Mouse (Mus musculus): ENCODE measurements at regions not wholly inside any gene's neighbourhood (a gene's known extent, or its start where the extent isn't known, plus 50 kb on each side); places are given as distances from the start of the nearest gene placed in this dataset.

DNA sequence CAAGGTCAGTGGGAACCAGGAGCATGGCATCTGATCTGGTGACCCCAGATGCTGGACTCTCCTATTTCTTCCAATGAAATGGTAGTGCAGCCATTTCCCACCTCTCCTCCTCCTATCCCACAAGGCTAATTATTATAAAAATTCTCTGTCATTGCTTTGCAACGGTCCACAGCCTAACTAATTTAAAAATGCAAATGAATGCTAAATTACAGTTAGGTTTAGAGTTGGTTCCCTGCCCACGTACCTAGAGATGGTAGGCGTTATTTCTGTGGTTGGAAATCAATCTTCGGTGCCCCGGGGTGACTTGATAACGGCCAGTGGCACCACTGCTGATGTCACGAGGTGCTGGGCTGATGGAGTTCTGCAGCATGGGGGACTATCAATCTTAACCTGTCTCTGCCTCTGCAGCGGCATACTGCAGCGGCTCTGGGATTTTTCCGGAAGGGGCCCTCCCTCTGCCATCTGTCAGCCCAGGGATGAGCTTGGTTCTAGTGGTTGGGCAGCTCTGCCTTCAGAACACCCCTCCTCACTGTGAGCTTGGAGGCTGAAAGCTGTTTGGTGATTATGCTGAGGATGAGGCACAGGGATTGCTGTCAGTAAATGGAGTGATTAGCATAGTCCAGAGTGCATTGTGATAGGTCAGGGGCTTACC, 66.5 kb downstream of the Nmur2 start:
- no peaks in the 10 kb centered on the region for H3K36me3 ChIP-seq (replicated peaks)
- no peak overlapping the region for H3K4me3 ChIP-seq
- H3K27me3 ChIP-seq (ENCODE audit: poor library complexity, severe bottlenecking): no peaks in the 10 kb centered on the region
- no peaks in the 10 kb centered on the region for H3K4me1 ChIP-seq
- 91% methylated on average over 10 of the region's 10 CpGs for WGBS
- no peaks in the 10 kb centered on the region for H3K9me3 ChIP-seq
- no peak overlapping the region for H3K27ac ChIP-seq
- DNase-seq (ENCODE audit: extremely low spot score, low spot score): no peak

DNA sequence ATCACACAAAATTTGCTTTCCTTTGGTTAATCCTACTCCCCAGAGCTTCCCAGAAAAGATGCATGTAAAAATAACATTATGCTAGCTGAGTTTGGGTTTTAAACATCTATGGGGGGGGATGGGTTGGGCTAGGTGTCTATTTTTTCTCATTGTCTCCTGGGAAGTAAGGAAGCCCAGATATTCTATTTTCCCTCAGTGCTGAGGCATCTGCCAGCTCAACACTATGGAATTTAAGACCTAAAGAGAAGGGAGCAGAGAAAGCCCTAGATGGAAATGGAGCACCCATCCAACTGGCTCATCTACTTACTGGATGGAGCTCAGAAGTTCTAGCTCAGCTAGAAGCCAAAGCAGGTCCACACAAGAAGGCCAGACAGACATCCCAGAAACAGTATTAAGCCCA, 74.2 kb downstream of the Nmur2 start:
- Histone ChIP-seq H3K36me3 (replicated peaks) (no peaks in the 10 kb centered on the region), H3K4me1 (no peaks in the 10 kb centered on the region), H3K4me3 (no peak overlapping the region), H3K27me3 (ENCODE audit: poor library complexity, severe bottlenecking) (no peaks in the 10 kb centered on the region), H3K27ac (no peak overlapping the region), H3K9me3 (no peaks in the 10 kb centered on the region)
- no peak for DNase-seq (ENCODE audit: extremely low spot score, low spot score)

DNA sequence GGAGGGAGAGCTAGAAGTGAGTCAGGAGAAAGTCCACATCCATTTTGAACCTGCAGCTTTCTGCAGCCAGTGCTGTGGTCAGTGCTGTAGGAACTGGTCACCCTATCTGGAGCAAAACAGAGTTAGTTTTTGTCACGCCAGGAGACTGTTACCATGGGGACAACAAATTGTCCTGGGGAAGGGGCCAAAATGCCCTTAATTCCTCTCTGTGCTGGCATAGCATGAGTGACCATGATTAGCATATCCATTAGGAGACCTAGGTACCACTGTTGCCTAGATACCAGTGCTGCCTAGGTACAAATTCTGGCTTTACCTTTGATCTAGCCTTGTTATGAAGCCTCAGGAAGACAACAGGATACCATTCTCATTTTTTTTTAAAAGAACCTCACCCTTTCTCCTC, 82.4 kb downstream of the Nmur2 start:
- 36% methylated on average over 1 of the region's 1 CpGs for WGBS
- H3K27me3 ChIP-seq (ENCODE audit: poor library complexity, severe bottlenecking): no peaks in the 10 kb centered on the region
- no peak overlapping the region for H3K27ac ChIP-seq
- H3K4me1 ChIP-seq: peaks cover 5% of the 10 kb centered on the region
- H3K9me3 ChIP-seq: no peaks in the 10 kb centered on the region
- H3K36me3 ChIP-seq (replicated peaks): no peaks in the 10 kb centered on the region
- no peak overlapping the region for H3K4me3 ChIP-seq
- no peak for DNase-seq (ENCODE audit: extremely low spot score, low spot score)

DNA sequence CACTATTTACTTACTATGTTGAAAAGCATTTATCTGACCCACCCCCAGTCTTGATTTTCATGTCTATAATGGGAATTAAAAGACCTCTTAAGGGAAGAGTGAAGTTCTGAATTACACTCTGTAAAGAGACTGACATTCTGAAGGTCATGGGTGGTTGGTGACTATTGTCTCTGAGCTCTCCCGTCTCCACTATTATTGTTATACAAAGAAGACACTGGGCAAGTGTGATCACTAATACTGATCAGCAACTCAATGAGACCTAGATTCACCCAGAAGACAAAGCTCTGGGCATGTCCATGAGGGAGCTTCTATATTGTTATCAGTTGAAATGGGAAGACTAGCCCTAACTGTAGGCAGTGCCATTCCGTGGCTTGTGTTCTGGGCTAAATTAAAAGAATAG, 83.5 kb downstream of the Nmur2 start:
- no peaks in the 10 kb centered on the region for H3K27me3 ChIP-seq (ENCODE audit: poor library complexity, severe bottlenecking)
- no peak overlapping the region for H3K27ac ChIP-seq
- WGBS: 67% methylated on average over 2 of the region's 2 CpGs
- H3K4me1 ChIP-seq: peaks cover 5% of the 10 kb centered on the region
- DNase-seq (ENCODE audit: extremely low spot score, low spot score): no peak
- no peak overlapping the region for H3K4me3 ChIP-seq
- no peaks in the 10 kb centered on the region for H3K36me3 ChIP-seq (replicated peaks)
- H3K9me3 ChIP-seq: no peaks in the 10 kb centered on the region

DNA sequence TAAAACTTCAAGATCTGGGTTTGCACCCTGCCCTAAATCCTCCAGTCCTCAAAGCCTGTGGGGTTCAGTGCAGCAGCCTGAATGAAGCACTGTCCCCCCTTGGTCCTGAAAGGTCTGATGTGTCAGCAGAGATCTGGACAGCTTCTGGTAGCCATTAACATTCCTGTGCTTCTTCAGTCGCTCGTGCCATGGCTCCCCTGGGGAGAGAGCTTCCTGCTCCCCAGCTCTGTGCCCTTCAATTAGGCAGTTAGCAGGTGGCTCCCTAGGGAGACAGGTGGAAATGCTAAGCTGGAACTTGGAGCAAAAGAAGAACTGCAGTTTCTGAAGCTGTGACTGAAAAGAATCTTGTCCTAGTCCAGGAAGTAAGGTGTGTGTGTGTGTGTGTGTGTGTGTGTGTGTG, 87.1 kb downstream of the Nmur2 start:
- DNase-seq (ENCODE audit: extremely low spot score, low spot score): no peak
- 5% methylated on average over 2 of the region's 2 CpGs for WGBS
- Histone ChIP-seq H3K36me3 (replicated peaks) (no peaks in the 10 kb centered on the region), H3K9me3 (no peaks in the 10 kb centered on the region), H3K4me1 (peaks cover 5% of the 10 kb centered on the region), H3K4me3 (no peak overlapping the region), H3K27me3 (ENCODE audit: poor library complexity, severe bottlenecking) (no peaks in the 10 kb centered on the region), H3K27ac (no peak overlapping the region)

DNA sequence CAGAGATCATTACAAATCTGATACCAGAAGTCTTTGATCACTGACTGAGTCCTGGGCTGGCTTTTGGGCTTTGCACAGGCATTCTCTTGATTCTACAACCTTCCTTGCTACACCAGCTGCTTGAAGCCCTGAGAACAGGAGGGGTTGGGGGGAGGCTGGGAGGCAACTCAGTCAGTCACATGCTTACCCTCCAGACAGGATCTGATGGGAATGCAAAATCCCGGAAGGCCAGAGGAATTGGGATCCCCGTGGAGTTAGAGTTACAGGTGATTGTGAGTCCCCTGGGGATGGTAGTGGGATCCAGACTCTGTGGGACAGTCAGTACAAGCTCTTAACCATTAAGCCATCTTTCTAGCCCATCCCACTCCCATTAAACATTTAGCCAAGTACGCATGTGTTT, 91.2 kb downstream of the Nmur2 start:
- Histone ChIP-seq H3K27ac (no peak overlapping the region), H3K27me3 (ENCODE audit: poor library complexity, severe bottlenecking) (no peaks in the 10 kb centered on the region), H3K4me3 (no peak overlapping the region), H3K4me1 (no peaks in the 10 kb centered on the region), H3K9me3 (no peaks in the 10 kb centered on the region), H3K36me3 (replicated peaks) (no peaks in the 10 kb centered on the region)
- WGBS: 78% methylated on average over 3 of the region's 3 CpGs
- no peak for DNase-seq (ENCODE audit: extremely low spot score, low spot score)

DNA sequence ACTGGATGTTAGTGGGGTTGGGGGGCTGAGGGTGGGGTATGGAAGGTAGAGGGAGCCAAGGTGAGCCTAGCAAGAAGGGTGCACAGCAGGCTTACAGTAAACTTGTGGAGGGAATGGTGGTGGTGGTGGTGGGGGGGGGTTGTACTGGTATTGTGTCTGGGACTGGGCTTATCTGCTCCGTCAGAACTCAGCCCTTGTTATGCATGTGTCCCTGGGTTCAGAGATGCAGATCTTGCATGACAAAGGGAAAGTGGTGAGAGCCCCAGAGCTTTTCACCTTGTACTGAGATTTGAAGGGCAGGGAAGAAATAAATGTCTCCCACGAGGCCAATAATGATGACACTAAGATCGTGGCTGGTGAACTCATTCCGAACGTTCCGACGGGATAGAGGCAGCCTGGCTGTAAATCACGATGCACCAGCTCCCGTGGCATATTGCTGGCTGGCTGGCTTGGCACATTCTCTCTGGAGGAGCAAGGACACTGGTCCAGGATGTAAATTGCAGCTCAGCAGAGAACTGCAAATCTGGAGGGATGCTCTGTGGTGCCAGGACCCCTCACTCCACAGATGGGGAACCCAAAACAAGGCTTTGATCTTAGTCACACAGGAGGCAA, 94.1 kb downstream of the Nmur2 start:
- Histone ChIP-seq H3K4me3 (no peak overlapping the region), H3K27me3 (ENCODE audit: poor library complexity, severe bottlenecking) (no peaks in the 10 kb centered on the region), H3K9me3 (no peaks in the 10 kb centered on the region), H3K4me1 (no peaks in the 10 kb centered on the region), H3K27ac (no peak overlapping the region), H3K36me3 (replicated peaks) (no peaks in the 10 kb centered on the region)
- DNase-seq (ENCODE audit: extremely low spot score, low spot score): no peak
- WGBS: 59% methylated on average over 9 of the region's 9 CpGs

DNA sequence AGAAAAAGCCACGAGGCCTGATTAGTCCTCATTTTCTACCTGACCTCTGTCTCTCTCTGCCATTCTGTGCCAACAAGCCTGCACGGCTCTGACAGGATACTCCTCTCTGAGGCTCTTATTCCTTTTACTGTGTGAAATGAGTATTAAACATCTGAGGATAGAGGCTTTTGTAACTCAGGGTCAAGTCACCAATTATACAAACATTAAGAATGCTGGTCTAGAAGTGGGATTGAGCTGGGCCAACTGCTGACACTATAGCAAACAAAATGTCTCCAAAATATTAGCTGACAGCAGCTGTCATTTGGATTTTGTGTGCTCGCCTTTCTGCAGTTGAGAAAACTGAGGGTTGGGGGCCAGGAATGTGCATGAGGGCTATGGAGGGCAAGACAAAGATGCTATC, 94.8 kb downstream of the Nmur2 start:
- H3K4me3 ChIP-seq: no peak overlapping the region
- no peak overlapping the region for H3K27ac ChIP-seq
- H3K36me3 ChIP-seq (replicated peaks): no peaks in the 10 kb centered on the region
- H3K4me1 ChIP-seq: no peaks in the 10 kb centered on the region
- H3K27me3 ChIP-seq (ENCODE audit: poor library complexity, severe bottlenecking): no peaks in the 10 kb centered on the region
- DNase-seq (ENCODE audit: extremely low spot score, low spot score): no peak
- H3K9me3 ChIP-seq: no peaks in the 10 kb centered on the region
- WGBS: 77% methylated on average over 3 of the region's 3 CpGs

DNA sequence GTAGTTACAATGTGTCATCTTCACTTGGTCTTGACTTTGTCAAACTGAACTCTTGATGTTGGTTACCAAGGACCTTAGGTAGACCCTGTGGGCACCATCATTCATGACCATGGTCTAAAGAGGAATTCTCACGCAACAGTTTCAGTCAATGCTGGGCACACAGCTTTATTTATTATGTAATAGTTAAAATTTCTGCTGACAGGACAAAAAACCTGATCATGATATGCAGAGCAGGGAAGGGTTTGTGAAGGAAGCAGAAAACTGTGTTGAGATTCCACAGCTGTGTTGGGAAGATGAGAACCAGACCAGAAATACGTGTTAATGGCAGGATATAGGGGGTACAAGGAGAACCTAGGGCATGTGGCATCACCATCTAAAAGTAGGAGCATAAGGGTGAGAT, 100.8 kb downstream of the Nmur2 start:
- H3K27ac ChIP-seq: no peak overlapping the region
- no peaks in the 10 kb centered on the region for H3K4me1 ChIP-seq
- no peak for DNase-seq (ENCODE audit: extremely low spot score, low spot score)
- no peaks in the 10 kb centered on the region for H3K36me3 ChIP-seq (replicated peaks)
- no peaks in the 10 kb centered on the region for H3K27me3 ChIP-seq (ENCODE audit: poor library complexity, severe bottlenecking)
- no peaks in the 10 kb centered on the region for H3K9me3 ChIP-seq
- no peak overlapping the region for H3K4me3 ChIP-seq
- WGBS: 90% methylated on average over 2 of the region's 2 CpGs

DNA sequence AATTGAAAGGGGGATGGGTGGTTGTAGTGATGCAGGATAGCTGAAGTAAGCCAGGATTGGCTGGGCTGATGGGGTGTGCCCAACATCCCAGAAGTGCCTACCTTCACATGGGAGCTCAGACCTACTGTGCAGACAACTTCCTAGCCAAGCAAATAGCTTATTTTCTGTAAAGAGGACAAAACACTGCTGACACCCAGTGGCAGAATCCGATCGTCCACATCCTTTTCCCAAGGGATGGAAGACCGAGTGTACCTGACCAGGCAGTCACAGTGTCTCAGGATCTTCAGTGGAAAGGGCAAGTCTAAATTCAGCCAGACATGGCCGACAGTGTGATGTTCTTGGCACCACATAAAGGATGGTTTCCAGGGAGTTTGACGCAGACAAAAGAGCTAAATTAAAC, 114.4 kb downstream of the Nmur2 start:
- H3K36me3 ChIP-seq (replicated peaks): no peaks in the 10 kb centered on the region
- H3K4me1 ChIP-seq: no peaks in the 10 kb centered on the region
- no peaks in the 10 kb centered on the region for H3K27me3 ChIP-seq (ENCODE audit: poor library complexity, severe bottlenecking)
- H3K4me3 ChIP-seq: no peak overlapping the region
- WGBS: 79% methylated on average over 5 of the region's 5 CpGs
- no peak for DNase-seq (ENCODE audit: extremely low spot score, low spot score)
- no peaks in the 10 kb centered on the region for H3K9me3 ChIP-seq
- no peak overlapping the region for H3K27ac ChIP-seq

DNA sequence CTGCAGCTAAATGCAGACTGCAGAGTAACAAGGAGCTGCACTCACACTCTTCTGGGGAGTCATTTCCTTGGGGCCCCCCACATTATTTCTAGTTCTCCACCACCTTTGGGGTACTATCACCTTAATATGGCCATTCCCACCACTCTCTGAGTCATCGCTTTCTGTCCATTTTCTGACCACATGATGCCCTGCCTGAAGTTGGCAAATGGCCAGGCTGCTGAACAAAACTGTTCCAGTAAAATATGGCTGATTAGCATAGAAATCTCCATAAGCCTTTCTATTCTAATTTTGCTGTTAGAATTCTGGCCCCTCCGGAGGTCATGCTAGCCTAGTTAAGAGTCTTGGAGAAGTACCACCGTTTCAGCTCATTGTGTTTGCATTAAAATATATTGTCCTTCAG, 121.7 kb downstream of the Nmur2 start:
- 88% methylated on average over 3 of the region's 3 CpGs for WGBS
- no peak overlapping the region for H3K4me3 ChIP-seq
- DNase-seq (ENCODE audit: extremely low spot score, low spot score): no peak
- H3K27ac ChIP-seq: no peak overlapping the region
- no peaks in the 10 kb centered on the region for H3K27me3 ChIP-seq (ENCODE audit: poor library complexity, severe bottlenecking)
- H3K9me3 ChIP-seq: no peaks in the 10 kb centered on the region
- no peaks in the 10 kb centered on the region for H3K36me3 ChIP-seq (replicated peaks)
- H3K4me1 ChIP-seq: no peaks in the 10 kb centered on the region

DNA sequence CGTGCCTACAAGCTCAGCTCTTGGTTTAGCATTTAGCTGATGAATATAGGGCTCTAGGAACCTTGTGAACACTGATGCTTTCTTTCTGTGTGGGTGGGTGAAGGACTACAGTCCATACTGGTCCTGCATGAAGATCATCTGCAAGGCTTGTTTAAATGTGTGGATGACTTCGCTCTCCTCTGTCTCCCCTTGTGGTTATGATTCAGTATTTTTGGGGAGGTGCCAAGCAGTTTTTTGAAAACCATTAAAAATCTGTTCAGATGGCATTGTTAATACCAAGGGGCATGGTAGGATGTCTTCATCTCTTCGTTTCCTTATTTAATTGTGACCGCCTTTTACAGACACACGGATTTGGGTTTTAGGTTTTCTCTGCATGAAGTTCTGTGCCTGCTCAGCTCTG, 122.4 kb downstream of the Nmur2 start:
- H3K27ac ChIP-seq: no peak overlapping the region
- no peaks in the 10 kb centered on the region for H3K36me3 ChIP-seq (replicated peaks)
- no peak for DNase-seq (ENCODE audit: extremely low spot score, low spot score)
- no peaks in the 10 kb centered on the region for H3K27me3 ChIP-seq (ENCODE audit: poor library complexity, severe bottlenecking)
- H3K4me3 ChIP-seq: no peak overlapping the region
- H3K9me3 ChIP-seq: no peaks in the 10 kb centered on the region
- WGBS: 89% methylated on average over 5 of the region's 5 CpGs
- no peaks in the 10 kb centered on the region for H3K4me1 ChIP-seq

DNA sequence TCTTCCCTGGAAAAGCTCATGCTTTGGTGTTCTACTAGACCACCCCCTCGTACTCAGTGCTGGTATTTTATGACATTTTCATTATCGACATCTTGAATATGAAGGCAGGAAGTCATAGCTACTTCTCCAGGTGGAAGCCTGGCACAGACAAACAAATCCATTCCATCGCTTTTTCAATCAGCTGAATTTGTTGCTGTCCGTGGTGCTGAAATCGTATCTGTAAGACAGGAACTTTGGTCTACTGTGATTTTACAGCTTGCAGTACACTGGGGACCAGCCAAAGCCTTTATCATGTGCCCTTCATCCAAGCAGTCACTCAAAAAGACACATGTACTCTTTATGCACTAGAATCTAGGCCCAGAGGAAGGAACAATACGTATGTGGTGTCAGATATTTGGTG, 143.3 kb downstream of the Nmur2 start:
- DNase-seq (ENCODE audit: extremely low spot score, low spot score): peak; percentile 42
- H3K9me3 ChIP-seq: no peaks in the 10 kb centered on the region
- H3K27me3 ChIP-seq (ENCODE audit: poor library complexity, severe bottlenecking): no peaks in the 10 kb centered on the region
- no peak overlapping the region for H3K4me3 ChIP-seq
- WGBS: 23% methylated on average over 6 of the region's 6 CpGs
- H3K4me1 ChIP-seq: no peaks in the 10 kb centered on the region
- no peaks in the 10 kb centered on the region for H3K36me3 ChIP-seq (replicated peaks)
- no peak overlapping the region for H3K27ac ChIP-seq

DNA sequence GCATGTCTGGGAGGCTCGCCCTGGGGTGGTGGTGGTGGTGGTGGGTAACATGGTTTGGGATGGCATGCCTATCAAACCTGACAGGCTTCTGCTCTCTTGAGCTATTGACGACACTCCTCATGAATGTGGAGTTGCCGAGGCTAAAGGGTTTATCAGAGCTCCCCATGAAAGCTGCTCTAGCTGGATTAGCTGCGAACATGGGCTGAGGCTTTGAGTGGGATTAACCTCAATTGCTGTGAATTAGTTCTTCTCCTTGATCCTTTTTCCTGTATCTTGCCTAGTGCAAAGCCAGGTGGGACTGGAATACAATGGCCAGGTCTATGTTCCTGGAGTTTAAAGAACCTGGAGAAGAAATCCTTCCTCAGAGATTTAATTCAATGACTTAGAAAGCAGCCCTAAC, 150.6 kb downstream of the Nmur2 start:
- peaks cover 7% of the 10 kb centered on the region; the same call in 1 of the 2 replicates for H3K4me1 ChIP-seq
- DNase-seq (ENCODE audit: extremely low spot score, low spot score): no peak
- H3K36me3 ChIP-seq (replicated peaks): no peaks in the 10 kb centered on the region
- no peak overlapping the region for H3K4me3 ChIP-seq
- H3K27me3 ChIP-seq (ENCODE audit: poor library complexity, severe bottlenecking): no peaks in the 10 kb centered on the region
- H3K9me3 ChIP-seq: no peaks in the 10 kb centered on the region
- no peak overlapping the region for H3K27ac ChIP-seq
- 61% methylated on average over 4 of the region's 4 CpGs for WGBS

Measured in forebrain, embryonic 10.5 days (tissue).